Mouse (Mus musculus) midbrain, embryonic 11.5 days (tissue): Measurements from ENCODE around the gene Crx. TPM values are rescaled to one million over a fixed set of nuclear protein-coding genes. Genes with fewer than 3 reads are reported as not detected.

ENCODE experiments used
- ATAC-seq: fragments of 200-750 bp; cut with Nextera tagmentation; 2 replicates; pipeline ENCODE4 v1.8.0; 2017; ENCODE audit warnings: moderate TSS enrichment, moderate library complexity; ENCODE audit not compliant: low FRiP score
- DNase-seq: peaks from one replicate; pipeline ENCODE4 v3.0.0; 2015; ENCODE audit warnings: low spot score; ENCODE audit errors: missing footprints
- H3K27ac ChIP-seq: fragments of 300-500 bp; sonication (generic); 2 replicates; pipeline ENCODE4 v1.5.1; 2014; ENCODE audit warnings: low read depth, low read length
- H3K27me3 ChIP-seq: fragments of 300-500 bp; sonication (generic); 2 replicates; pipeline ENCODE4 v1.6.1; 2014; ENCODE audit warnings: mild to moderate bottlenecking, low read length, moderate library complexity, mixed read lengths; ENCODE audit not compliant: control insufficient read depth, insufficient read depth
- H3K36me3 ChIP-seq: fragments of 300-500 bp; sonication (generic); 2 replicates; pipeline ENCODE4 v1.6.1; 2014; ENCODE audit warnings: mild to moderate bottlenecking, low read length, moderate library complexity, mixed read lengths; ENCODE audit not compliant: control insufficient read depth, insufficient read depth
- H3K4me1 ChIP-seq: fragments of 300-500 bp; sonication (generic); 2 replicates; pipeline ENCODE4 v1.6.1; 2014; ENCODE audit warnings: low read length; ENCODE audit not compliant: control insufficient read depth, insufficient read depth
- H3K4me2 ChIP-seq: fragments of 300-500 bp; sonication (generic); 2 replicates; pipeline ENCODE4 v1.6.1; 2014; ENCODE audit warnings: mild to moderate bottlenecking, moderate library complexity
- H3K4me3 ChIP-seq: fragments of 300-500 bp; sonication (generic); 2 replicates; pipeline ENCODE4 v1.5.1; 2014; ENCODE audit warnings: low read depth, low read length
- H3K9ac ChIP-seq: fragments of 300-500 bp; sonication (generic); 2 replicates; pipeline ENCODE4 v1.6.1; 2014; ENCODE audit warnings: low read length
- H3K9me3 ChIP-seq: fragments of 300-500 bp; sonication (generic); 2 replicates; pipeline ENCODE4 v1.6.1; 2016; ENCODE audit warnings: low read length; ENCODE audit not compliant: control insufficient read depth
- WGBS: fragments of 180-500 bp; shearing (Covaris S2); extraction: QIAGEN DNeasy Blood & Tissue Kit; methylation state at CpG from one replicate; pipeline ENCODE4 v1.1.7; 2014; 5-methylcytosine and 5-hydroxymethylcytosine counted together
- polyA plus RNA-seq: library from polyadenylated mRNA; unstranded; fragments of >200 nt; fragmentation: Nextera tagmentation; extraction: Ambion mirVana; gene quantifications from 2 replicates; pipeline ENCODE4 v1.2.1, GENCODE M21; 2014

Gene Crx
- polyA plus RNA-seq, 1 experiment from 2014 or later: 0.20 TPM

DNA sequence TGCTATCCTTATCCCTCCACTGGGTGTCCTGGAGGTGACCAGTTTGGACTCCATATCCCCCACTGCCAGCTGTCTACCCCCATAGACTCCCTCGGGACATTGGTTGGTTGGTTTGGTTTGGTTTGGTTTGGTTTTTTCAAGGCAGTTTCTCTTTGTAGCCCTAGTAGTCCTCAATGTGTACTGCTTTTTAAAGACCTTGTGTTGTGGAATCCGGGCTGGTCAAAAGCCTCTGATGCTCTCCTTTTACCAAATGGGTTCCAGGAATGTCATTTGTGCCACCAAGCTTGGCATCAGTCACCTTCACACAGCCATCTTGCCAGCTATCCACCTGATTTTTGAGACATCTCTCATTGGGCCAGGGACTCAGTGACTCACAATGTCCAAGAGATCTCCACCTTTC, 35.0 kb upstream of the Crx start:
- peak; percentile 71 for DNase-seq
- Histone ChIP-seq H3K27me3 (no peaks in the 10 kb centered on the region), H3K36me3 (peaks cover 10% of the 10 kb centered on the region), H3K27ac (no peak overlapping the region), H3K4me3 (no peak overlapping the region), H3K9me3 (no peaks in the 10 kb centered on the region), H3K9ac (no peak overlapping the region), H3K4me1 (no peaks in the 10 kb centered on the region), H3K4me2 (no peak overlapping the region)
- 90% methylated on average over 2 of the region's 2 CpGs for WGBS
- no peak for ATAC-seq

DNA sequence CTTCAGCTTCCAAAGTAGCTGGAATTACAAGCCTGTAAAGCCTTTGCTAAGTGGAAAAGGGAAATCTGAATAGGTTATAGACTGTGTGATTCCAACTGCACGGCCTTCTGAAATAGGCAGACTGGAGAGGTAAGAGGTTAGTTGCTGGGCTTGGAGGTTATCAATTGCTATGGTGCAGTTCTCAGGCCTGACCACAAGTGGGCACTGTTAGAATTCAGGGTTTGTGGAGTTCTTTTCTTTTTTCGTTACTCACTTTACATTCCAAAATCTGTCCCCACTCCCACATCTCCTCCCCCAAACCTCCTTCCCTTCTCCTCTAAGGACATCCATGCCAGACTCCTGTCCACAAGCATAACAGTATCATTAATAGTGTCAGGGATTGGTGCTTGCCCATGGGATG, 34.5 kb upstream of the Crx start:
- Histone ChIP-seq H3K9me3 (no peaks in the 10 kb centered on the region), H3K4me3 (no peak overlapping the region), H3K27ac (no peak overlapping the region), H3K4me1 (no peaks in the 10 kb centered on the region), H3K27me3 (no peaks in the 10 kb centered on the region), H3K9ac (no peak overlapping the region), H3K36me3 (peaks cover 6% of the 10 kb centered on the region; the same call in 1 of the 2 replicates), H3K4me2 (no peak overlapping the region)
- DNase-seq: peak; percentile 92
- 45% methylated on average over 2 of the region's 2 CpGs for WGBS
- ATAC-seq: no peak

DNA sequence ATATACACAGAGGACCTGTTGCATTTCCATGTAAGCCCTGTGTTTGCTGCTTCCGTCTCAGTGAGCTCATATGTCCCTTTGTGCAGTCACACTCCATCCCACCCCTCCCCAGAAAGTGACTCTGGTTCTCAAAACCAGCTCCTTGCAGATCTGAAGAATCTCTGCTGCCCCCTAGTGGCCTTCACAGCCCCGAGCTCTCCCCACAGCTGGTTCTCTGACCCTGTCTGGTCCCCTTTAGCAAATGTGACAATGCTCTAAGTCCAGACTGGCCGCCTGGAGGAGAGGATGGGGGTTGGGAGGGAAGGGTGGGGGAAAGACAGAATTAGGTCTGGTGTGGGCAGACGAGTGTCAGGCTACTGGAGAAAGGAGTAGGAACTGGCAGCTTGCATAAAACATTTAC, 32.4 kb upstream of the Crx start:
- WGBS: 1% methylated on average over 4 of the region's 4 CpGs

DNA sequence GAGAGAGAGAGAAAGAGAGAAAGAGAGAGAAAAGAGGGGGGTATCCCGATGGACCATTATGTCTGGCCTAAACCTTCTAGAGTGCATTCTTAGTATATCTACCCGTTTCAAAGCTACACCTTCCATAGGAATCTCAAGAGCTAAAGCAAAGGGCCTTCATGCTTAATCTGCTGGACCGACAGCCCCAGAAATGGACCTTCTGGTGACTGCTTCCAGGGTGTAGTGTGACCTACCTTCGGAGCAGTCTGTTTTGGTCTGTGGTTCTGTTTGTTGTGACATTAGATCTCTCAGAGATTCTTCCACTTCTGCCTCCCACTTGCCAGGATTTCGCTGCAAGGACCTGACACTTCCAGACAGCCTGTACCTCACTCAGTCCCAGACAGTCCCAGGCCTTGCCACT, 30.8 kb upstream of the Crx start:
- Histone ChIP-seq H3K27me3 (no peaks in the 10 kb centered on the region), H3K27ac (no peak overlapping the region), H3K9ac (no peak overlapping the region), H3K36me3 (no peaks in the 10 kb centered on the region), H3K4me2 (no peak overlapping the region), H3K4me1 (no peaks in the 10 kb centered on the region; the same call in 1 of the 2 replicates), H3K9me3 (no peaks in the 10 kb centered on the region), H3K4me3 (no peak overlapping the region)
- 81% methylated on average over 5 of the region's 5 CpGs for WGBS
- DNase-seq (peak; percentile 59), ATAC-seq (no peak)

More for the DNA sequence above, 32.4 kb upstream of the Crx start:
- H3K4me1 ChIP-seq: no peaks in the 10 kb centered on the region
- H3K4me2 ChIP-seq: no peak overlapping the region
- H3K9me3 ChIP-seq: no peaks in the 10 kb centered on the region
- ATAC-seq (peak; percentile 85), DNase-seq (peak; percentile 99)
- H3K4me3 ChIP-seq: no peak overlapping the region
- 0 out of 2 replicates have a peak, but pooled peaks cover 2% of the 10 kb centered on the region for H3K36me3 ChIP-seq
- H3K9ac ChIP-seq: no peak overlapping the region
- H3K27me3 ChIP-seq: no peaks in the 10 kb centered on the region
- no peak overlapping the region for H3K27ac ChIP-seq

DNA sequence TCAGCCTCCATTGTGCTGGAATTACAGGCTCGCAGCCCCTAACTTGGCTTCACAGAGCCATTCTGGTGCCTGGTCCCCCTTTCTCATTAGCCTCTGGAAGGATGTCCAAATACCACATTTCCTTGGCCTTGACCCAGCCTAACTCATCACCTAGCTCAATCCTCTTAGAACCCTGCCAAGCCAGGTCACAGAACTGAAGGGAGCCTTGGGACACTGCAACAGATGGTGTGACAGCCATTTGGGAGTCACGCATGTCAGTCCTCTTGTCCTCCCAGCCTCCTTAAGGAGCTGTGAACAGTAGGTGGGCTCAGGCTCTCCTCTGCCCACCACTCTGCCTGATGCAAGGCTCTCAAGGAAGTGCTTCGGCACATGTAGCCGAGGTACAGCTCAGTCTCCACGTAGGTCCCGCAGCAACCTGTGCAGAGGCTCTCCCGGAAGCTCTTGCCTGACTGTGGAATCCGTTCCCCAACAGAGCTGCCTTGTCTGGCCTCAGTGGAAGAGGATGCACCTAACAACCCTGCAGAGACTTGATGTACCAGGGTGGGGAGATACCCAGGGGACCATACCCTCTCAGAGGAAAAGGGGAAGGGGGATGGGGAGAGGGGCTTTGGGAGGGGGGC, 28.3 kb upstream of the Crx start:
- Histone ChIP-seq H3K4me3 (no peak overlapping the region), H3K27me3 (no peaks in the 10 kb centered on the region), H3K9me3 (no peaks in the 10 kb centered on the region), H3K4me1 (no peaks in the 10 kb centered on the region; the same call in 1 of the 2 replicates), H3K9ac (no peak overlapping the region), H3K27ac (no peak overlapping the region), H3K36me3 (no peaks in the 10 kb centered on the region), H3K4me2 (no peak overlapping the region)
- no peak for DNase-seq
- no peak for ATAC-seq
- WGBS: 81% methylated on average over 8 of the region's 8 CpGs

DNA sequence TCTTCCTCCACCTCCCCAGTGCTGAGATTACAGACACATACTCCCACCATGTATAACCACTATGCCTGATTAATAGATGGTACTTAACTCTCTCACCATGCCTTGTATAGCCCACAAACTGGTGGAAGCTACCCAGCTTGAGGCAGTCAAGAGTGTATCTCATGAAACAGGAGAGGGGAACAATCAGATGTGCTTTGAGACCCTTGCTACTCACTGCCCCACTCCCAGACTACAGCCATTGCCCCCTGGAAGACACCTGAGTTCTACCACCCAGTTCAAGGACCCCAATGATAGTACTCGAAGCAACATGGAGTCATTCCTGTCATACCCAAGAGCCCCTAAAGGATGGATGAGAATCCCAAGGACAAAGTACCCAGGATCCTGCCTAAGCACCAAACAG, 26.8 kb upstream of the Crx start:
- WGBS: 95% methylated on average over 1 of the region's 1 CpGs
- H3K4me3 ChIP-seq: no peak overlapping the region
- H3K4me1 ChIP-seq: no peaks in the 10 kb centered on the region; the same call in 1 of the 2 replicates
- ATAC-seq (no peak), DNase-seq (no peak)
- H3K27me3 ChIP-seq: no peaks in the 10 kb centered on the region
- no peak overlapping the region for H3K27ac ChIP-seq
- H3K9ac ChIP-seq: no peak overlapping the region
- no peak overlapping the region for H3K4me2 ChIP-seq
- H3K9me3 ChIP-seq: no peaks in the 10 kb centered on the region
- H3K36me3 ChIP-seq: no peaks in the 10 kb centered on the region

DNA sequence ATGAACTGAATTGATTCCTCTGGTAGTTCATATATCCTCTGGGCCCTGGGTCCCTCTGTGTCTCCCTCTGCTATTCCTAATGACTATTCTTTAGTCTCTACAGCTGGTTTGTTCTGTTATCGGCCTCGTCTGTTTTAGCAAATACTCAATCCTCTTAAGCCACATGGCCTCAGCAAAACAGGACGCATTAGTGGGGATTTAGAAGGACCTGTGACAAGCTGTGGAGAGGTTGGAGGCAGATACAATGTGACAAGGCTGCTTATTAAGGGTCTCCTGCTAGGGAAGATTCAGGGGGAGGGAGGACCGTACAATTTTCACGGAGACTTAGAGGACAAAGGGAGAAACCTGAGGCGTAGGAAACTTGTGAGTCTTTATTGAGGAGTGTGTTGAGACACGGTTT, 26.1 kb upstream of the Crx start:
- Histone ChIP-seq H3K4me3 (no peak overlapping the region), H3K9me3 (no peaks in the 10 kb centered on the region), H3K27me3 (no peaks in the 10 kb centered on the region), H3K4me2 (no peak overlapping the region), H3K4me1 (no peaks in the 10 kb centered on the region; the same call in 1 of the 2 replicates), H3K27ac (no peak overlapping the region), H3K36me3 (no peaks in the 10 kb centered on the region), H3K9ac (no peak overlapping the region)
- WGBS: 33% methylated on average over 7 of the region's 7 CpGs
- ATAC-seq (no peak), DNase-seq (no peak)

DNA sequence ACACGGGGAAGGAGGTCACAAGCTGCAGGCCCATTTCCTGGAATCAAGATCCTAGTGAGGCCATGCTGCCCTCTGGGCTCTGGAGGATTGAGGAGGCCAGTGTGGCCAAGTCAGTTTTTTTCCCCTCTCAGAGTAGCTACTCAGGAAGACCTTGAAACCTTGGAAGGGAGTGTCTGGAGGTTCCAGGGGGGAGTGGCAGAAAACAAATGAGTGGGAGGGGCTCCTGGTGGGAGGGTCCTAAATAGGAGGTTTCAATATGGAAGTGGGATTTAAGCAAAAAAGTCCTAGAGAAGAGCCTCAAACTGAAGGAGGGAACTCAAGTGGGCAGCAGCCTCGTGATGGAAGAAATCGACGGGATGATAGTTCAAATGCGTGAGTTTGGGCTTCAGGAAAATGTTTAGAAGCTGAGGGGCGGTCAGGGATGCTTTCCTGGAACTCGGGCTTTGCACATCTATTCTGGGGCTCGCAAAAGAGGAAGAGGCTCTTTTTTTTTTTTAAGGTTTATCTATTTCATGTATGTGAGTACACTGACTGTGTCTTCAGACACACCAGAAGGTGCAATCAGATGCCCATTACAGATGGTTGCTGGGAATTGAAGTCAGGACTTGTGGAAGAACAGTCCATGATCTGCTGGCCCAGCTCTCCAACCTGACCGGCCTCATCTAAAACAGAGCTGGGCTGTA, 21.7 kb upstream of the Crx start:
- ATAC-seq: no peak
- Histone ChIP-seq H3K9me3 (no peaks in the 10 kb centered on the region), H3K4me3 (no peak overlapping the region), H3K36me3 (no peaks in the 10 kb centered on the region), H3K9ac (no peak overlapping the region), H3K4me2 (no peak overlapping the region), H3K27ac (no peak overlapping the region), H3K4me1 (no peaks in the 10 kb centered on the region; the same call in 1 of the 2 replicates), H3K27me3 (no peaks in the 10 kb centered on the region)
- no peak for DNase-seq
- 82% methylated on average over 9 of the region's 9 CpGs for WGBS

DNA sequence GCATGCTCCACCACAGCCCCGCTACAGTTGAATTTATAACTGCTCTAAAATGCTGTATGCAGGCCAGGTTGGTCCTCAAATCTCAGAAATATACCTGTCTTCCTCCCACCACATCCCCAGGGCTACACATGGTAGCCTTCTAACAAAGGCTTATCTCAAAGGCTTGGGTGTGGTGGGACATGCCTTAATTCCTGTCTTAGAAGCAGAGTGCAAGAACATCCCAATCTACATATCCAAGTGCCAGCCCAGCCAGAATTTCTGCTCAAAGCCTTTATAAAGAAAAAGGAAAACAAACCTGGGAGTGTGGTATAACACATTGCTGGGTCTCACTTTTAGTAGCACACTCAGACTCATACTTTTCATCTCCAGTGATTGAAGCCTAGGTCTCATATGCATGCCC, 14.5 kb upstream of the Crx start:
- Histone ChIP-seq H3K9me3 (no peaks in the 10 kb centered on the region), H3K27me3 (no peaks in the 10 kb centered on the region), H3K4me2 (no peak overlapping the region), H3K36me3 (no peaks in the 10 kb centered on the region), H3K27ac (no peak overlapping the region), H3K9ac (no peak overlapping the region), H3K4me1 (no peaks in the 10 kb centered on the region), H3K4me3 (no peak overlapping the region)
- DNase-seq: no peak
- WGBS: 79% methylated on average over 1 of the region's 1 CpGs
- ATAC-seq: no peak
